Mouse (Mus musculus) heart, embryonic 16.5 days (tissue): ENCODE results near the gene Slc22a1. TPM values are rescaled to one million over a fixed set of nuclear protein-coding genes. Genes with fewer than 3 reads are reported as not detected.

Source experiments
- ATAC-seq: fragments of 200-750 bp; cut with Nextera tagmentation; replicated peaks from 2 replicates; pipeline ENCODE4 v1.8.0; 2017; ENCODE audit warnings: moderate number of reproducible peaks; ENCODE audit not compliant: insufficient read depth, low FRiP score; ENCODE audit errors: extremely low read depth
- H3K27ac ChIP-seq: fragments of 300-500 bp; sonication (generic); 2 replicates; pipeline ENCODE4 v1.5.1; 2014; ENCODE audit warnings: mild to moderate bottlenecking, low read length, control low read depth, moderate library complexity
- H3K27me3 ChIP-seq: fragments of 300-500 bp; sonication (generic); 2 replicates; pipeline ENCODE4 v1.6.1; 2014; ENCODE audit warnings: low read length, mixed read lengths; ENCODE audit not compliant: control insufficient read depth, insufficient read depth
- H3K36me3 ChIP-seq: fragments of 300-500 bp; sonication (generic); 2 replicates; pipeline ENCODE4 v1.6.1; 2014; ENCODE audit not compliant: control insufficient read depth, insufficient read depth
- H3K4me1 ChIP-seq: fragments of 300-500 bp; sonication (generic); 2 replicates; pipeline ENCODE4 v1.6.1; 2014; ENCODE audit warnings: low read length, mixed read lengths; ENCODE audit not compliant: control insufficient read depth, insufficient read depth
- H3K4me2 ChIP-seq: fragments of 300-500 bp; sonication (generic); 2 replicates; pipeline ENCODE4 v1.6.1; 2014; ENCODE audit warnings: low read depth, mild to moderate bottlenecking, control low read depth, low read length
- H3K4me3 ChIP-seq: fragments of 300-500 bp; sonication (generic); 2 replicates; pipeline ENCODE4 v1.5.1; 2014; ENCODE audit warnings: mild to moderate bottlenecking, control low read depth, low read length
- H3K9ac ChIP-seq: fragments of 300-500 bp; sonication (generic); 2 replicates; pipeline ENCODE4 v1.6.1; 2014; ENCODE audit warnings: low read length, control low read depth
- H3K9me3 ChIP-seq: fragments of 300-500 bp; sonication (generic); replicated peaks from 2 replicates; pipeline ENCODE4 v1.6.1; 2016; ENCODE audit warnings: low read length; ENCODE audit not compliant: control insufficient read depth
- WGBS: fragments of 180-500 bp; shearing (Covaris S2); extraction: QIAGEN DNeasy Blood & Tissue Kit; methylation state at CpG from one replicate; pipeline ENCODE4 v1.1.7; 2014; 5-methylcytosine and 5-hydroxymethylcytosine counted together
- polyA plus RNA-seq: library from polyadenylated mRNA; unstranded; fragments of >200 nt; fragmentation: Nextera tagmentation; extraction: Ambion mirVana; gene quantifications from 2 replicates; pipeline ENCODE4 v1.2.1, GENCODE M21; 2015

Gene Slc22a1
- polyA plus RNA-seq, 1 experiment from 2014 or later, result 37.6 TPM

- H3K9me3 ChIP-seq, result no peaks in the 10 kb centered on the region
- no peak overlapping the region for H3K4me3 ChIP-seq
- H3K27ac ChIP-seq, result no peak overlapping the region
- no peak overlapping the region for H3K9ac ChIP-seq
- peaks cover 13% of the 10 kb centered on the region; the same call in 1 of the 2 replicates for H3K4me1 ChIP-seq
- no peaks in the 10 kb centered on the region for H3K36me3 ChIP-seq
- 67% methylated on average over 7 of the region's 7 CpGs for WGBS
- no peak overlapping the region for H3K4me2 ChIP-seq
- H3K27me3 ChIP-seq, result no peaks in the 10 kb centered on the region
- no peak for ATAC-seq
Observed at GRCm38 (mm10) chr17:12655826-12656225, 19.8 kb downstream of the Slc22a1 start.

DNA sequence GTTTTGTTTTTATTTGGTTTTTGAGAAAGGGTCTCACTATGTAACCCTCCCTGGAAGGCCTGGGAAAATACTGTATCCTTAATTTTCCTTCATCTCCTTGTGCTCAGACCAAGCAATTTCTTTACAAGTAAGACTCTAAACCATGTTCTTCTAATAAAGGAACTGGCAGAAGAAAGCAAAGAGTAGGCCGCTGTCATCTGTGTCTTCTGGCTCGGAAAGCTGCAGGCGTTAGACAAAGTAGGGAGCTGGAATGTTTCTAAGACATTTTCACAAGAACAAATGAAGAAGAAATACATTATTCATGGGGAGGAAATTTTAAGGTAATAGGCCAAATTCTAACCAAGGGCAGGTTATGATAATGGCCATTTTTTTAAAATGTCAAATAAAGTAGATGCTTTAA lies 21.6 kb downstream of the Slc22a1 start:
- 92% methylated on average over 3 of the region's 3 CpGs for WGBS
- no peak for ATAC-seq

DNA sequence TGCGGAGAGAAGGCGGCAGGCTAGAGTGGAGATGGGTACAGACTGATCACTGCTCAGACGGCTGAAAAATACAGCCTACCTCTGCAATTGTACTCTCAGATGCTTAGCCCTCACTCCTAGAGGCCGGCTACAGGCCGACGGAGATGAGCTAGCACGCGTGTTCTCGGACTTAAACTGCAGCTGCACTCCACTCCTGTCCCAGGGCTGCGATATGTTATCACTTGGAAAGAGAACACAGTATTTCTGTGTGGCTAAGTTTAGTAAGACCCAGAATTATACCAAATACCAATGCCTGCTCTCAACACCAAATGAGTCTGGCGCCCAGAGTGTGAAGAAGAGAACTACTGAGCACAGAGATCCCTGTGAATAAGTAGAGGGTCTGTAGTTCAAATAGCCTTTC lies 23.0 kb downstream of the Slc22a1 start:
- H3K27ac ChIP-seq, result peak overlapping the region; percentile 61
- no peaks in the 10 kb centered on the region for H3K9me3 ChIP-seq
- ATAC-seq, result peak; percentile 78
- H3K4me1 ChIP-seq, result peaks cover 13% of the 10 kb centered on the region; the same call in 1 of the 2 replicates
- H3K4me2 ChIP-seq, result peak overlapping the region; percentile 10
- no peaks in the 10 kb centered on the region for H3K36me3 ChIP-seq
- H3K9ac ChIP-seq, result no peak overlapping the region
- no peak overlapping the region for H3K4me3 ChIP-seq
- H3K27me3 ChIP-seq, result no peaks in the 10 kb centered on the region
- 46% methylated on average over 11 of the region's 11 CpGs for WGBS

More for the DNA sequence above, 21.6 kb downstream of the Slc22a1 start:
- H3K4me2 ChIP-seq, result no peak overlapping the region
- H3K27me3 ChIP-seq, result no peaks in the 10 kb centered on the region
- H3K9me3 ChIP-seq, result no peaks in the 10 kb centered on the region
- no peak overlapping the region for H3K27ac ChIP-seq
- no peak overlapping the region for H3K4me3 ChIP-seq
- peaks cover 13% of the 10 kb centered on the region; the same call in 1 of the 2 replicates for H3K4me1 ChIP-seq
- H3K9ac ChIP-seq, result no peak overlapping the region
- no peaks in the 10 kb centered on the region for H3K36me3 ChIP-seq

GRCm38 (mm10) chr17:12645461-12645860 lies 30.2 kb downstream of the Slc22a1 start:
- no peak for ATAC-seq
- no peaks in the 10 kb centered on the region for H3K36me3 ChIP-seq
- no peak overlapping the region for H3K27ac ChIP-seq
- no peak overlapping the region for H3K4me2 ChIP-seq
- 87% methylated on average over 5 of the region's 5 CpGs for WGBS
- H3K9me3 ChIP-seq, result no peaks in the 10 kb centered on the region
- no peaks in the 10 kb centered on the region for H3K4me1 ChIP-seq
- H3K9ac ChIP-seq, result no peak overlapping the region
- H3K4me3 ChIP-seq, result no peak overlapping the region
- no peaks in the 10 kb centered on the region for H3K27me3 ChIP-seq

DNA sequence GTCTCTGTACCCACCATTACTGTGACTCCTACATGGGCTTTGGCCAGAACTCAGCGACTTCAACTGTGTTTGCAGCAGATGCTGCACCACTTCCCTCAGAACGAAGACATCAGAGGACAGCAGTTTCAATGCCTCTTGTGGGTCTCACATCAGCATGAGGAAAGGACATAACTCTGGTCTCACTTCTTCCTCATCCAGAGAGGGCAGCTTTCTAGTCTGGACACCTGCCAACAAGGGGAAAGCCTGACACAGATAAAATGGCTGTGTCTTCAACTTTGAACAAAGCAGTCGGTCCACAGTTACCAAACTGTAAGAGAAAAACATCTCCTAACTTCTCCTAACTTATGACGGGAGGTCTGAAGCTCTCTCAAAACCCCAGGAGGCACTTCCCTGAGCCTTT lies 34.5 kb downstream of the Slc22a1 start:
- H3K36me3 ChIP-seq, result no peaks in the 10 kb centered on the region
- no peak overlapping the region for H3K27ac ChIP-seq
- H3K4me2 ChIP-seq, result no peak overlapping the region
- H3K9ac ChIP-seq, result no peak overlapping the region
- H3K4me1 ChIP-seq, result no peaks in the 10 kb centered on the region
- peaks cover 4% of the 10 kb centered on the region; the same call in 1 of the 2 replicates for H3K9me3 ChIP-seq
- H3K27me3 ChIP-seq, result no peaks in the 10 kb centered on the region
- WGBS, result 53% methylated on average over 4 of the region's 4 CpGs
- ATAC-seq, result no peak
- no peak overlapping the region for H3K4me3 ChIP-seq

DNA sequence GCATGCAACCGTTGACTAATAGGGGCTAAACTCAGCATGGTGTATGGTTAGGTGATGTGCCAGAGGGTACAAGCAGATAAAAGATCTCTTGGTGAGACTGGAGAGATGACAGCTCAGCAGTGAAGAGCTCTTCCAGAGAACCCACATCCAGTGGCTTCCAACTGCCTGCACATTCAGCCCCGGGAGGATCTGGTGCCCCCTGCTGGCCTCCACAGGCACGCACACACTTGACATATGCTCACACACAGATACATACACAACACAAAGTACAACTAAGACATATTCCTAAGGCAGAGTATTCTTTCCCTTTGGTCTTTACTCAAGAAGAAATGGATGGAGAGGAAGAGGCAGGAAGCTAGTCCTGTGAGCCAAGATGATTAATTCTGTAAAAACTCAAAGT lies 36.0 kb downstream of the Slc22a1 start:
- ATAC-seq, result no peak
- Histone ChIP-seq H3K36me3 (no peaks in the 10 kb centered on the region), H3K27ac (no peak overlapping the region), H3K9ac (no peak overlapping the region), H3K9me3 (peaks cover 4% of the 10 kb centered on the region; the same call in 1 of the 2 replicates), H3K4me2 (no peak overlapping the region), H3K4me1 (no peaks in the 10 kb centered on the region), H3K4me3 (no peak overlapping the region), H3K27me3 (no peaks in the 10 kb centered on the region)
- 83% methylated on average over 3 of the region's 3 CpGs for WGBS

DNA sequence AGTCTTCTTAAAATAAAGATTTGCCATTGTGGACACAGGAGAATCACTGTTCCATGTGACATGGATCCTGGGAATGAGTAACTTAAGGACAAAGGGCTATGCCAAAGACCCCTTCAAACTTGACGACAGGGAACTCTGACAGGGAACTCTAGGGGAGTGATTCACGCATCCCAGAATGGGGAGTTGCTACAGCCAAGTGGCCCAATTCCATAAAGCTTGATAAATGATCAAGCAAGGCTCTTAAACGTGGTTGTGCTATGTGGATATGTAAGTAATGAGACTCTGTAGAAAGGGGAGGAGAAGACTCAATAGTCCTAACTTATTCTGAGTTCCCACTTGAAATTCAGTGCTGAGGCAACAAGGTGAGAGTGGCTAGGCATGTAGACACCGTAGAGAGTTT lies 40.8 kb downstream of the Slc22a1 start:
- H3K4me3 ChIP-seq, result no peak overlapping the region
- peaks cover 10% of the 10 kb centered on the region for H3K4me1 ChIP-seq
- H3K27ac ChIP-seq, result no peak overlapping the region
- no peaks in the 10 kb centered on the region for H3K27me3 ChIP-seq
- no peaks in the 10 kb centered on the region for H3K36me3 ChIP-seq
- 46% methylated on average over 4 of the region's 4 CpGs for WGBS
- no peak for ATAC-seq
- no peak overlapping the region for H3K9ac ChIP-seq
- peaks cover 4% of the 10 kb centered on the region; the same call in 1 of the 2 replicates for H3K9me3 ChIP-seq
- no peak overlapping the region for H3K4me2 ChIP-seq

- peak; percentile 84 for ATAC-seq
- H3K27ac ChIP-seq, result peak overlapping the region; percentile 48
- peaks cover 10% of the 10 kb centered on the region for H3K4me1 ChIP-seq
- H3K4me3 ChIP-seq, result no peak overlapping the region
- no peaks in the 10 kb centered on the region for H3K36me3 ChIP-seq
- WGBS, result 22% methylated on average over 7 of the region's 7 CpGs
- no peak overlapping the region for H3K4me2 ChIP-seq
- H3K27me3 ChIP-seq, result no peaks in the 10 kb centered on the region
- H3K9me3 ChIP-seq, result no peaks in the 10 kb centered on the region
- H3K9ac ChIP-seq, result no peak overlapping the region
Observed at GRCm38 (mm10) chr17:12631771-12632600, 43.6 kb downstream of the Slc22a1 start.

GRCm38 (mm10) chr17:12630976-12631730 lies 44.5 kb downstream of the Slc22a1 start:
- H3K4me1 ChIP-seq, result peaks cover 10% of the 10 kb centered on the region
- no peak overlapping the region for H3K4me2 ChIP-seq
- 54% methylated on average over 6 of the region's 6 CpGs for WGBS
- H3K27ac ChIP-seq, result peak overlapping the region; percentile 43
- ATAC-seq, result no peak
- H3K27me3 ChIP-seq, result no peaks in the 10 kb centered on the region
- H3K36me3 ChIP-seq, result no peaks in the 10 kb centered on the region
- H3K4me3 ChIP-seq, result no peak overlapping the region
- no peaks in the 10 kb centered on the region for H3K9me3 ChIP-seq
- H3K9ac ChIP-seq, result no peak overlapping the region
